Mouse (Mus musculus) small intestine, adult 2 months (tissue): Measurements from ENCODE around the gene Tnnt3. TPM values are rescaled to one million over a fixed set of nuclear protein-coding genes. Genes with fewer than 3 reads are reported as not detected.

Source experiments
- H3K27ac ChIP-seq: fragments of 200-500 bp; 2 replicates; pipeline ENCODE4 v1.5.1; 2012; ENCODE audit warnings: low read depth, low read length, control low read depth, inconsistent platforms; ENCODE audit not compliant: insufficient read depth
- H3K27me3 ChIP-seq: fragments of 200-500 bp; 2 replicates; pipeline ENCODE4 v1.6.1; 2012; ENCODE audit warnings: mild to moderate bottlenecking, moderate library complexity, low read length, inconsistent platforms; ENCODE audit not compliant: control insufficient read depth, insufficient read depth
- H3K36me3 ChIP-seq: fragments of 200-500 bp; 2 replicates; pipeline ENCODE4 v1.6.1; 2012; ENCODE audit warnings: mild to moderate bottlenecking, low read length, control low read depth, inconsistent platforms; ENCODE audit not compliant: control insufficient read depth, insufficient read depth
- H3K4me1 ChIP-seq: fragments of 200-500 bp; 2 replicates; pipeline ENCODE4 v1.6.1; 2012; ENCODE audit warnings: low read length, inconsistent platforms, mixed read lengths; ENCODE audit not compliant: control insufficient read depth, insufficient read depth, insufficient read length
- H3K4me3 ChIP-seq: fragments of 200-500 bp; 2 replicates; pipeline ENCODE4 v1.5.1; 2012; ENCODE audit warnings: low read depth, mild to moderate bottlenecking, control low read depth, inconsistent platforms, low read length, moderate library complexity
- CTCF ChIP-seq: fragments of 200-500 bp; IDR thresholded peaks from 2 replicates; pipeline ENCODE4 v1.5.1; 2012; ENCODE audit warnings: low read depth, mild to moderate bottlenecking, control low read depth, inconsistent platforms, low read length, moderate library complexity, mixed read lengths; ENCODE audit not compliant: insufficient replicate concordance, insufficient read length; ENCODE audit errors: extremely low read depth
- POLR2A ChIP-seq: fragments of 200-500 bp; IDR thresholded peaks from 2 replicates; pipeline ENCODE4 v1.6.1; 2012; ENCODE audit warnings: low read depth, mild to moderate bottlenecking, control low read depth, inconsistent platforms, low read length, moderate library complexity
- WGBS: fragments of 180-500 bp; shearing (Covaris S2); methylation state at CpG from one replicate; pipeline ENCODE4 v1.1.7; 2018; 5-methylcytosine and 5-hydroxymethylcytosine counted together
- polyA plus RNA-seq: library from polyadenylated mRNA; depleted of rRNA; stranded (reverse); fragments of >200 nt; gene quantifications from 2 replicates; pipeline ENCODE4 v1.2.3, GENCODE M21; 2012; rRNA removed

Gene Tnnt3
- polyA plus RNA-seq, 1 experiment: not detected

GRCm38 (mm10) chr7:142558511-142559146, 60.0 kb downstream of the Tnnt3 start:
- Histone ChIP-seq H3K4me1 (no peaks in the 10 kb centered on the region), H3K27me3 (no peaks in the 10 kb centered on the region), H3K27ac (no peak overlapping the region), H3K4me3 (no peak overlapping the region), H3K36me3 (no peaks in the 10 kb centered on the region)
- WGBS: 75% methylated on average over 9 of the region's 9 CpGs
- no peak for TF ChIP-seq POLR2A
- TF ChIP-seq CTCF: no peak

GRCm38 (mm10) chr7:142559651-142560175, 61.1 kb downstream of the Tnnt3 start:
- Histone ChIP-seq H3K27ac (no peak overlapping the region), H3K4me3 (no peak overlapping the region), H3K4me1 (no peaks in the 10 kb centered on the region), H3K27me3 (no peaks in the 10 kb centered on the region), H3K36me3 (no peaks in the 10 kb centered on the region)
- no peak for TF ChIP-seq POLR2A
- no peak for TF ChIP-seq CTCF
- WGBS: 79% methylated on average over 5 of the region's 5 CpGs

GRCm38 (mm10) chr7:142560942-142561855, 62.6 kb downstream of the Tnnt3 start:
- no peak for TF ChIP-seq POLR2A
- Histone ChIP-seq H3K36me3 (no peaks in the 10 kb centered on the region), H3K4me3 (no peak overlapping the region), H3K27ac (no peak overlapping the region), H3K4me1 (no peaks in the 10 kb centered on the region), H3K27me3 (no peaks in the 10 kb centered on the region)
- 36% methylated on average over 18 of the region's 18 CpGs for WGBS

- Histone ChIP-seq H3K36me3 (no peaks in the 10 kb centered on the region), H3K4me1 (no peaks in the 10 kb centered on the region), H3K27ac (no peak overlapping the region), H3K4me3 (no peak overlapping the region), H3K27me3 (no peaks in the 10 kb centered on the region)
- TF ChIP-seq POLR2A (no peak), CTCF (no peak)
- WGBS: 51% methylated on average over 4 of the region's 4 CpGs
Observed at GRCm38 (mm10) chr7:142561856-142562404, 63.3 kb downstream of the Tnnt3 start.

GRCm38 (mm10) chr7:142563168-142563567, 64.5 kb downstream of the Tnnt3 start:
- Histone ChIP-seq H3K4me3 (no peak overlapping the region), H3K27me3 (no peaks in the 10 kb centered on the region), H3K36me3 (no peaks in the 10 kb centered on the region), H3K4me1 (no peaks in the 10 kb centered on the region), H3K27ac (no peak overlapping the region)
- no peak for TF ChIP-seq POLR2A
- no peak for TF ChIP-seq CTCF
- 66% methylated on average over 6 of the region's 6 CpGs for WGBS

GRCm38 (mm10) chr7:142564955-142565643, 66.5 kb downstream of the Tnnt3 start:
- Histone ChIP-seq H3K27ac (no peak overlapping the region), H3K36me3 (no peaks in the 10 kb centered on the region), H3K4me1 (no peaks in the 10 kb centered on the region), H3K27me3 (no peaks in the 10 kb centered on the region), H3K4me3 (no peak overlapping the region)
- 62% methylated on average over 11 of the region's 11 CpGs for WGBS
- TF ChIP-seq POLR2A: no peak
- no peak for TF ChIP-seq CTCF

Other genes starting within 250 kb of the Tnnt3 start
- not detected in 2 replicates for gene Gm2431, start 240.5 kb upstream of the Tnnt3 start, polyA plus RNA-seq
- not detected in 2 replicates for gene Gm4559, start 224.5 kb upstream of the Tnnt3 start, polyA plus RNA-seq
- gene Krtap5-1, start 201.7 kb upstream of the Tnnt3 start, polyA plus RNA-seq: not detected in 2 replicates
- not detected in 2 replicates for gene Krtap5-4, start 195.3 kb upstream of the Tnnt3 start, polyA plus RNA-seq
- gene Ifitm10, start 125.1 kb upstream of the Tnnt3 start, polyA plus RNA-seq: 1.5 and 3.2 TPM in 2 replicates
- 0.42 TPM in 1 of 2 replicates, not detected in the other for gene Gm49369, start 116.2 kb upstream of the Tnnt3 start, polyA plus RNA-seq
- 174 and 253 TPM in 2 replicates for gene Ctsd, start 110.8 kb upstream of the Tnnt3 start, polyA plus RNA-seq
- 1.4 and 66.8 TPM in 2 replicates for gene Syt8, start 64.0 kb upstream of the Tnnt3 start, polyA plus RNA-seq
- gene Tnni2, start 57.0 kb upstream of the Tnnt3 start, polyA plus RNA-seq: 0.35 and 2.9 TPM in 2 replicates
- 29.4 and 48.0 TPM in 2 replicates for gene Lsp1, start 38.0 kb upstream of the Tnnt3 start, polyA plus RNA-seq
- 4.8 and 10.5 TPM in 2 replicates for gene Mrpl23, start 33.9 kb downstream of the Tnnt3 start, polyA plus RNA-seq
- 9.0 and 71.0 TPM in 2 replicates for gene Igf2, start 168.0 kb downstream of the Tnnt3 start, polyA plus RNA-seq
- 0.30 TPM in 1 of 2 replicates, not detected in the other for gene Gm49394, start 171.1 kb downstream of the Tnnt3 start, polyA plus RNA-seq
- 0.63 and 95.5 TPM in 2 replicates for gene Ins2, start 244.5 kb downstream of the Tnnt3 start, polyA plus RNA-seq